Mouse (Mus musculus) liver, adult 2 months (tissue): ENCODE results near the gene Cpt1c. TPM values are rescaled to one million over a fixed set of nuclear protein-coding genes. Genes with fewer than 3 reads are reported as not detected.

Experiments
- DNase-seq: peaks from one replicate; pipeline ENCODE4 v3.0.0-alpha.2; 2011; ENCODE audit warnings: low read depth, low spot score; ENCODE audit errors: extremely low read depth
- H3K27ac ChIP-seq: fragments of 200-500 bp; replicated peaks from 2 replicates; pipeline ENCODE4 v1.5.1; 2012; ENCODE audit warnings: low read depth, mild to moderate bottlenecking, control low read depth, inconsistent platforms, low read length; ENCODE audit not compliant: insufficient read depth
- H3K27me3 ChIP-seq: fragments of 200-500 bp; 2 replicates; pipeline ENCODE4 v1.6.1; 2012; ENCODE audit warnings: mild to moderate bottlenecking, moderate library complexity, low read length, inconsistent platforms; ENCODE audit not compliant: control insufficient read depth, insufficient read depth
- H3K36me3 ChIP-seq: fragments of 200-500 bp; 2 replicates; pipeline ENCODE4 v1.6.1; 2012; ENCODE audit warnings: low read length, inconsistent platforms; ENCODE audit not compliant: control insufficient read depth, insufficient read depth
- H3K4me1 ChIP-seq: fragments of 200-500 bp; 2 replicates; pipeline ENCODE4 v1.6.1; 2011; ENCODE audit warnings: low read length; ENCODE audit not compliant: control insufficient read depth, insufficient read depth
- H3K4me3 ChIP-seq: fragments of 200-500 bp; 2 replicates; pipeline ENCODE4 v1.5.1; 2011; ENCODE audit warnings: low read depth, mild to moderate bottlenecking, control low read depth, low read length, moderate library complexity; ENCODE audit not compliant: insufficient read depth
- H3K79me2 ChIP-seq: fragments of 200-500 bp; 2 replicates; pipeline ENCODE4 v1.6.1; 2012; ENCODE audit warnings: inconsistent platforms, mild to moderate bottlenecking, low read length, moderate library complexity; ENCODE audit not compliant: control insufficient read depth, insufficient read depth
- H3K9ac ChIP-seq: fragments of 200-500 bp; 2 replicates; pipeline ENCODE4 v1.6.1; 2012; ENCODE audit warnings: low read depth, mild to moderate bottlenecking, control low read depth, inconsistent platforms, low read length
- CTCF ChIP-seq: fragments of 200-500 bp; IDR thresholded peaks from 2 replicates; pipeline ENCODE4 v1.5.1; 2011; ENCODE audit warnings: low read depth, low read length, control low read depth
- POLR2A ChIP-seq: fragments of 200-500 bp; IDR thresholded peaks from 2 replicates; pipeline ENCODE4 v1.6.1; 2011; ENCODE audit warnings: low read length, control low read depth; ENCODE audit not compliant: insufficient read depth; ENCODE audit errors: extremely low read depth
- WGBS: fragments of 180-500 bp; shearing (Covaris S2); methylation state at CpG from one replicate; pipeline ENCODE4 v1.1.7; 2018; 5-methylcytosine and 5-hydroxymethylcytosine counted together
- polyA plus RNA-seq: library from polyadenylated mRNA; depleted of rRNA; stranded (reverse); fragments of >200 nt; gene quantifications from 2 replicates; pipeline ENCODE4 v1.2.3, GENCODE M21; 2012
- total RNA-seq: library from RNA; depleted of rRNA; stranded (reverse); fragments of >200 nt; gene quantifications from 2 replicates; pipeline ENCODE4 v1.2.3, GENCODE M21; 2014

The Cpt1c gene
- total and polyA plus RNA-seq, 2 experiments, result 0.09 to 0.91 TPM

- H3K4me3 ChIP-seq, result no peak overlapping the region
- peaks cover 18% of the 10 kb centered on the region for H3K79me2 ChIP-seq
- H3K27me3 ChIP-seq, result no peaks in the 10 kb centered on the region
- WGBS, result 69% methylated on average over 4 of the region's 4 CpGs
- H3K4me1 ChIP-seq, result 0 out of 2 replicates have a peak, but pooled peaks cover 2% of the 10 kb centered on the region
- peak; percentile 71 for DNase-seq
- H3K36me3 ChIP-seq, result peaks cover 17% of the 10 kb centered on the region
- TF ChIP-seq POLR2A (no peak), CTCF (no peak)
- no peak overlapping the region for H3K9ac ChIP-seq
- H3K27ac ChIP-seq, result no peak overlapping the region
These were observed 38.2 kb upstream of the Cpt1c start for GRCm38 (mm10) chr7:45012824-45013223.

DNA sequence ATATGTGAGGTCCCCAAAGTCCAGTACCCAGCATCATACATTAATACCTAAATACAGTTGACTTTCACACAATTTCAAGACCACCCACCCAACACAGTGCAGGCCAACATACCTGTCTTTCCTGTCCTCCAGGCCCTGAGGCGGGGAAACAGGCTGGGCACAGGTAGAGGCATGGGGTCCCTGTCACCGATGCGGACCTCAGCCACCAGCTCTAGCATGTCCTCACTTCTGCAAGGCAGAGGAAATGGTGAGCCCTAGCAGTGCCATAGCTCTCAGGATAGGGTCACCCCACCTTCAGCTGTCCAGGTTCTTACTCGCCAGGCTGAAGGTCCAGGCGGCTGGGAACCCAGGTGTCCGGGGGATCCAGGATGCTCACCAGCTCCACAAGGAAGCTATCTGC is 37.4 kb upstream of the Cpt1c start:
- H3K36me3 ChIP-seq, result peaks cover 17% of the 10 kb centered on the region
- no peak overlapping the region for H3K9ac ChIP-seq
- no peak overlapping the region for H3K27ac ChIP-seq
- DNase-seq, result no peak
- H3K79me2 ChIP-seq, result peaks cover 18% of the 10 kb centered on the region
- H3K27me3 ChIP-seq, result no peaks in the 10 kb centered on the region
- TF ChIP-seq POLR2A (no peak), CTCF (no peak)
- 98% methylated on average over 6 of the region's 6 CpGs for WGBS
- 0 out of 2 replicates have a peak, but pooled peaks cover 2% of the 10 kb centered on the region for H3K4me1 ChIP-seq
- H3K4me3 ChIP-seq, result no peak overlapping the region

GRCm38 (mm10) chr7:45008411-45008810 is 33.8 kb upstream of the Cpt1c start:
- Histone ChIP-seq H3K9ac (no peak overlapping the region), H3K27me3 (no peaks in the 10 kb centered on the region), H3K4me1 (0 out of 2 replicates have a peak, but pooled peaks cover 2% of the 10 kb centered on the region), H3K36me3 (peaks cover 17% of the 10 kb centered on the region), H3K4me3 (no peak overlapping the region), H3K27ac (no peak overlapping the region), H3K79me2 (peaks cover 9% of the 10 kb centered on the region)
- TF ChIP-seq CTCF (no peak), POLR2A (no peak)
- no peak for DNase-seq
- WGBS, result 96% methylated on average over 19 of the region's 19 CpGs

DNA sequence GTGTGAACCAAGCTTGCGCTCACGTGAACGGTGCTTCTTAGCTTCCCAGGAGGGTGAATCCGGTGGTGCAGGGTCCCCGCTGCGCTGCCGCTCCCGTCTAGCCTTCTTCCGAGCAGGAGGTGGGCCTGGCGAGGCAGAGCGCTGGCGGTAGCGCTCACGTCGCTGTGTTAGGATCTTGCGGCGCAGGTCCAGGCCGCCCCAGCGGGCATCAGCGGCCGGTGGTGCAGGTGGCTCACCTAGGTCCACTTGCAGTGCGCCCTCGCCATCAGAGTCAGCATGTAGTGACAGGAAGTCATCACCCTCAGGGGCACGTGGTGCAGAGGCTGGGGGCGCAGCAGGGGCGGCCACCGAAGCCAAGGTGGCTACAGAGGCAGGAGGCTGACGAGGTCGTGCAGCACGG is 33.2 kb upstream of the Cpt1c start:
- Histone ChIP-seq H3K79me2 (peaks cover 9% of the 10 kb centered on the region), H3K4me1 (no peaks in the 10 kb centered on the region), H3K4me3 (no peak overlapping the region), H3K9ac (no peak overlapping the region), H3K36me3 (peaks cover 19% of the 10 kb centered on the region), H3K27ac (no peak overlapping the region), H3K27me3 (no peaks in the 10 kb centered on the region)
- 96% methylated on average over 30 of the region's 30 CpGs for WGBS
- DNase-seq, result no peak
- TF ChIP-seq CTCF (no peak), POLR2A (no peak)

DNA sequence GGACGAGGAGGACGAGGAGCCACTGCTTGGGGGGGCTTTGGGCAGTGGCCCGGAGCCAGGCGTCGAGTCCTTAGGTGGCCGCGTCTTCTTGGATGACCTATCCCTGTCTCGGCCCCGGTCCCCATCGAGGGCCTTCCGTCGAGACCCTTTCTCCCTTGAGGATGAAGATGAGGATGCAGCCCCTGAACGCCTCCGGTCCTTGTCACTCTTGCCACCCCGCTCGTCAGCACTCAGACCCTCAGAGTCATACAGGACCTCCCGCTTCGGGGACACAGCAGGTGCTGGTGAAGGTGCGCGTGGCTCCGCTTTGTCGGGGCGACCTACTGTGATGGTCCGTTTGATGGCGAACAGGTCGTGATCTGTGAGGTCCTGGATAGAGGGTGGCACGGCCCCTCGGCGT is 32.5 kb upstream of the Cpt1c start:
- WGBS, result 97% methylated on average over 29 of the region's 29 CpGs
- H3K36me3 ChIP-seq, result peaks cover 15% of the 10 kb centered on the region
- no peak for DNase-seq
- H3K27ac ChIP-seq, result no peak overlapping the region
- TF ChIP-seq POLR2A, result no peak
- no peak for TF ChIP-seq CTCF
- no peak overlapping the region for H3K9ac ChIP-seq
- H3K4me1 ChIP-seq, result no peaks in the 10 kb centered on the region
- H3K27me3 ChIP-seq, result no peaks in the 10 kb centered on the region
- no peak overlapping the region for H3K4me3 ChIP-seq
- peaks cover 6% of the 10 kb centered on the region; the same call in 1 of the 2 replicates for H3K79me2 ChIP-seq

- TF ChIP-seq CTCF, result no peak
- H3K27ac ChIP-seq, result no peak overlapping the region
- peaks cover 11% of the 10 kb centered on the region for H3K36me3 ChIP-seq
- no peak overlapping the region for H3K4me3 ChIP-seq
- WGBS, result 94% methylated on average over 12 of the region's 12 CpGs
- H3K9ac ChIP-seq, result no peak overlapping the region
- no peaks in the 10 kb centered on the region for H3K27me3 ChIP-seq
- no peak for DNase-seq
- peaks cover 3% of the 10 kb centered on the region; the same call in 1 of the 2 replicates for H3K79me2 ChIP-seq
- H3K4me1 ChIP-seq, result no peaks in the 10 kb centered on the region
These were observed 31.9 kb upstream of the Cpt1c start for GRCm38 (mm10) chr7:45006503-45006902.
